Mouse (Mus musculus): ENCODE measurements around the gene Avpi1. TPM values are rescaled to one million over a fixed set of nuclear protein-coding genes. Genes with fewer than 3 reads are reported as not detected.
"Not testable (repeated sequence)": the region's sequence is repeated elsewhere in the genome, so short reads cannot be mapped to it uniquely, and the experiment has no call there.

Avpi1 gene
- polyA plus RNA-seq, 1 experiment from 2014 or later: 44.7 TPM

- peak; percentile 98 for ATAC-seq (ENCODE audit: insufficient read depth, low FRiP score, low read depth)
- under 1% methylated on average over 55 of the region's 55 CpGs for WGBS
- H3K4me2 ChIP-seq: peak within 1 kb of the TSS; percentile 76
These were observed 38.9 kb downstream of the Avpi1 start, which contains the start of gene Pi4k2a for GRCm38 (mm10) chr19:42089748-42090595. TSS of gene Pi4k2a (plus strand) at chr19:42090470.

DNA sequence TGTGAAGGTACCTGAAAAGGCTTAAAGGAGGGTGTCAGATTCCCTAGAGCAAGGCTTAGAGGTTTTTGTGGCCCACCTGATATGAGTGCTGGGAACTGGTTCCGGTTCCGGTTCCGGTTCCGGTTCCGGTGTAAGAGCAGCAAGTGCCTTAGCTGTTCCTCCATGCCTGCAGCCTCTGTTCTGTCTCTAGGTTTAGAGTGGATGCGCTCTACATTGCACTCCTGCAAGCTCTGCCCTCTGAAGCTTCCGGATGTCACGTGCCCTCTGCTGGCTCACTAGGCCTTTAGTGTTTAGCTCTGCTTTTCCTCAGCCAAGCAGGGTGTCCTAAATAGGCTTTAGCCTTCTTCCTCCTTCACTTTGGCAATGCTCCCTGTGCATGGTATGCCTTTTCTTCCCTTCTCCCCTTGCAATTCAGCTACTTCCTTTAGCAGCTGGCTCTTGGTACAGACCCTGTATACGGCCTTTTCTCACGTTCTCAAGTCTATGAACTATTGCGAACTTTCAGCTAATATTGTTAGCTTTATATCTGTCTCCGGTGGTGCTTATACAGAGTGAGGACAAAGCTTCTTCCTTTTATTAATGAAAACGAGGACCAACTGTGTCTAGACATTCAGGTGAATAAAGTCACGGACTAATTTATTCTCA is 39.6 kb downstream of the Avpi1 start:
- H3K9me3 ChIP-seq: no peaks in the 10 kb centered on the region
- H3K4me1 ChIP-seq: peaks cover 21% of the 10 kb centered on the region
- 21% methylated on average over 14 of the region's 14 CpGs for WGBS
- peaks cover 6% of the 10 kb centered on the region; the same call in 1 of the 2 replicates for H3K36me3 ChIP-seq
- peak overlapping the region; percentile 73; the same call in 1 of the 2 replicates for H3K4me3 ChIP-seq (replicated peaks)
- no peak for ATAC-seq (ENCODE audit: insufficient read depth, low FRiP score, low read depth)
- peak overlapping the region; percentile 76 for H3K4me2 ChIP-seq
- peak overlapping the region; percentile 87 for H3K27ac ChIP-seq
- no peaks in the 10 kb centered on the region for H3K27me3 ChIP-seq (replicated peaks)
- no peak overlapping the region for H3K9ac ChIP-seq

More at GRCm38 (mm10) chr19:42089748-42090595, 38.9 kb downstream of the Avpi1 start, which contains the start of gene Pi4k2a:
- Histone ChIP-seq H3K27me3 (replicated peaks) (no peaks in the 10 kb centered on the region), H3K9ac (peak within 1 kb of the TSS; percentile 54), H3K27ac (peak within 1 kb of the TSS; percentile 92), H3K36me3 (peaks cover 6% of the 10 kb centered on the region; the same call in 1 of the 2 replicates), H3K9me3 (no peaks in the 10 kb centered on the region), H3K4me1 (peaks cover 21% of the 10 kb centered on the region), H3K4me3 (replicated peaks) (peak within 1 kb of the TSS; percentile 73)

DNA sequence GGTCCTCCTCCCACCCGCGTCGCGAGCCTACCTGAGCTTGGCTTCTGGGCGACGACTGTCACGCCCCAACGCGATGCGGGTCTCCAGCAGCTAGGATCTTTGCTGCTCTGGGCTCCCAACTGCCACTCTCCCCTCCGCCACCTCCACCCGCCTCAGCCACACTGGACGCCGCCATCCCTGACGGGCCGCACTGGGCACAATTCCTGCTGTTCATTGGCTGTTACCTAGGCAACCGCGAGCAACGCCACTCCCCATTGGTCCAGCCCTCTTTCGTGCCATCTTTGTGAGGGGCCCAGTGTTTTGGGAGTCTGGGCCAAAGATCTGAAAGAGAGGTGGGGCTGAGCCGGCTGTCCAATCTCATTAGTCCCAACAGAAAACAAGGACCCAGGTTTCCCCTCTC is 42.7 kb downstream of the Avpi1 start, which contains the start of gene Morn4:
TSS of gene Morn4 (minus strand) at position 192 of the 400 bp plus-strand sequence.
- peak within 1 kb of the TSS; percentile 46 for H3K9ac ChIP-seq
- H3K36me3 ChIP-seq: no peaks in the 10 kb centered on the region
- H3K4me3 ChIP-seq (replicated peaks): peak within 1 kb of the TSS; percentile 70
- H3K9me3 ChIP-seq: no peaks in the 10 kb centered on the region
- under 1% methylated on average over 21 of the region's 21 CpGs for WGBS
- H3K4me2 ChIP-seq: peak within 1 kb of the TSS; percentile 92
- ATAC-seq (ENCODE audit: insufficient read depth, low FRiP score, low read depth): peak; percentile 49
- H3K4me1 ChIP-seq: peaks cover 16% of the 10 kb centered on the region
- no peak within 1 kb of the TSS for H3K27ac ChIP-seq
- H3K27me3 ChIP-seq (replicated peaks): no peaks in the 10 kb centered on the region

DNA sequence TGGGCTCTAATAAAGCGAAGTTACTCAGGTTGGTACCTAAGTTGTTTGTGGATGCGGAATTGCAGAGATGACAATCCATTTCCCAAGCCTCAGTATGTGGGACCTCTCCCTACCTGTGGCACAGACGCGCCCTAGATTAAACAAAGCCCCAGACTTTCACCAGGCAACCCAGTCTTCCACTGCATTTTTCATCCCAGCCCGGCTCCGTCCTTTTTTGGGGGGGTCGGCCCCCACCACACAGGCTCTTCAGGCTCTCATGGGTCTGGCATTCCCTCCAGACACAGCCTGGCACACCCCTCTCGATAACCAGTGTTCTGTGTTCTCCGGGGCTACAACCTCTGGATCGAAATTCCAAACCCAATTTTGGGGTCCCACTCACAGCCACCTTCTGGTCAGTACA is 43.2 kb downstream of the Avpi1 start:
- WGBS: 10% methylated on average over 10 of the region's 10 CpGs
- no peaks in the 10 kb centered on the region for H3K36me3 ChIP-seq
- H3K4me1 ChIP-seq: peaks cover 11% of the 10 kb centered on the region; the same call in 1 of the 2 replicates
- ATAC-seq (ENCODE audit: insufficient read depth, low FRiP score, low read depth): no peak
- no peak overlapping the region for H3K27ac ChIP-seq
- H3K9ac ChIP-seq: peak overlapping the region; percentile 46
- peak overlapping the region; percentile 70 for H3K4me3 ChIP-seq (replicated peaks)
- peak overlapping the region; percentile 92 for H3K4me2 ChIP-seq
- no peaks in the 10 kb centered on the region for H3K9me3 ChIP-seq
- H3K27me3 ChIP-seq (replicated peaks): no peaks in the 10 kb centered on the region

GRCm38 (mm10) chr19:42081613-42082012 is 47.2 kb downstream of the Avpi1 start:
- not testable (repeated sequence) for H3K36me3 ChIP-seq; ATAC-seq (ENCODE audit: insufficient read depth, low FRiP score, low read depth); H3K27me3 ChIP-seq (replicated peaks); H3K9me3 ChIP-seq; H3K4me1 ChIP-seq; H3K4me3 ChIP-seq (replicated peaks); H3K9ac ChIP-seq; H3K4me2 ChIP-seq; H3K27ac ChIP-seq
- WGBS: 94% methylated on average over 5 of the region's 5 CpGs

DNA sequence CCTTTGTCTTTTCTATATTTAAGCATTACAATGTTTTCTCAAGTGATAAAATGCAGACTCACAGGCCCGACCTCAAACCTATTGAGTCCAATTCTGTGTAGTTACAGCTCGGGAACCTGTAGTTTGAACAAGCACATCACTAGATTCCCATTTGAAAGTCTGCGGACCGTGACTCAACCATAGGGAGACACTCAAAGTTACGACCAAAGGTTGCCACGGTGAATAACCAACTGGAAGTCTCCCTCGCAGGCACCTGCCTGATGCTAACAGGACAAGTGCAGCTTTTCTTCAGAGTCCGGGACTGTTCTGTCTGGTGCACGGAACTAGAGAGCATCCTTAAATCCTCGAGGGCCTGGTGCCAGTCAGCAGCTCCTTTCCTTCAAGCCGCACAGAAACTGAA is 48.4 kb downstream of the Avpi1 start:
- no peaks in the 10 kb centered on the region for H3K27me3 ChIP-seq (replicated peaks)
- H3K9me3 ChIP-seq: no peaks in the 10 kb centered on the region
- H3K36me3 ChIP-seq: no peaks in the 10 kb centered on the region
- no peak for ATAC-seq (ENCODE audit: insufficient read depth, low FRiP score, low read depth)
- peaks cover under 1% of the 10 kb centered on the region; the same call in 1 of the 2 replicates for H3K4me1 ChIP-seq
- WGBS: 85% methylated on average over 11 of the region's 11 CpGs
- H3K9ac ChIP-seq: no peak overlapping the region
- H3K4me2 ChIP-seq: no peak overlapping the region
- no peak overlapping the region for H3K27ac ChIP-seq
- H3K4me3 ChIP-seq (replicated peaks): no peak overlapping the region

DNA sequence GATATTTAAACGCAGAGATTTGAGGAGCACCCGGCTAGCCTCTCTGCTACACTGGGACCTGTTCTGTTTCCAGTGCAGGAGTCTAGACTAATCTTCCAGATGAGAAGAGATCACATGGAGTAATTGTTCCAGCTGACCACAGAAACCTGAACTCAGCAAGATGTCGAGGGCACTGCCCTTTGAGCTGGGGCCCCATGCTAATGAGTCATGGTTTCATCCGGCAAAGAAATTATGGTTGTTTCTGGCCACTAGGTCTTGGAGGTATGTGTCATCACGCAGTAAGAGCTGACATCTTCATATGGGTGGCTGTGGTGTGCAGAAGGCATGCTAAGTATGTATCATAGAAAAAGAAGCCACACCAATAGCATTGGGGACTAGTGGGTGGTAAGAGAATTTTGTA is 48.9 kb downstream of the Avpi1 start:
- no peaks in the 10 kb centered on the region for H3K27me3 ChIP-seq (replicated peaks)
- no peaks in the 10 kb centered on the region for H3K4me1 ChIP-seq
- no peak overlapping the region for H3K4me3 ChIP-seq (replicated peaks)
- 72% methylated on average over 5 of the region's 5 CpGs for WGBS
- H3K9ac ChIP-seq: no peak overlapping the region
- H3K4me2 ChIP-seq: no peak overlapping the region
- no peaks in the 10 kb centered on the region for H3K36me3 ChIP-seq
- no peaks in the 10 kb centered on the region for H3K9me3 ChIP-seq
- ATAC-seq (ENCODE audit: insufficient read depth, low FRiP score, low read depth): no peak
- no peak overlapping the region for H3K27ac ChIP-seq

GRCm38 (mm10) chr19:42079006-42079405 is 49.9 kb downstream of the Avpi1 start:
- ATAC-seq (ENCODE audit: insufficient read depth, low FRiP score, low read depth): no peak
- WGBS: 94% methylated on average over 12 of the region's 12 CpGs
- no peaks in the 10 kb centered on the region for H3K36me3 ChIP-seq
- no peak overlapping the region for H3K4me2 ChIP-seq
- H3K9me3 ChIP-seq: no peaks in the 10 kb centered on the region
- no peak overlapping the region for H3K4me3 ChIP-seq (replicated peaks)
- H3K27ac ChIP-seq: no peak overlapping the region
- no peaks in the 10 kb centered on the region for H3K4me1 ChIP-seq
- no peak overlapping the region for H3K9ac ChIP-seq
- H3K27me3 ChIP-seq (replicated peaks): no peaks in the 10 kb centered on the region

DNA sequence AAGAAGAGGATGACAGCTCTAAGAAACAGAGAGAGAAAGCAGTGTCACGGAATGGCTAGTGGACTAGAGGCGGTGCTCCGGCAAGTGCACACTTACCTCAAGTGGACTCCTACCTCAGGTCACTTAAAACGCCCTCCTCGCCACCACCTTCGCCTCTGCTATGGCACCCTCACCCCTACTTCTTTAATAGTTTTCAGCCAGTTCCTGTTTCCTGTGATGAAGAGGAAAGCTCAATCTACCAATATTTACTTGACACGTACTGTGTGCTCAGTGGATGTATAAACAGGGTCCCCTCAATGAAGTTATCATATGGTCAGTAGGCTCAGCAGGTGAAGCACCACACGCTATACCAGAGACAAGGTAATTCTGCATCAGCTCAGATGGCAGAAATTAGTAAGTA is 50.3 kb downstream of the Avpi1 start:
- 92% methylated on average over 8 of the region's 8 CpGs for WGBS
- H3K4me3 ChIP-seq (replicated peaks): no peak overlapping the region
- no peak overlapping the region for H3K27ac ChIP-seq
- no peaks in the 10 kb centered on the region for H3K27me3 ChIP-seq (replicated peaks)
- no peak overlapping the region for H3K9ac ChIP-seq
- H3K9me3 ChIP-seq: no peaks in the 10 kb centered on the region
- no peaks in the 10 kb centered on the region for H3K4me1 ChIP-seq
- ATAC-seq (ENCODE audit: insufficient read depth, low FRiP score, low read depth): no peak
- no peaks in the 10 kb centered on the region for H3K36me3 ChIP-seq
- H3K4me2 ChIP-seq: no peak overlapping the region

DNA sequence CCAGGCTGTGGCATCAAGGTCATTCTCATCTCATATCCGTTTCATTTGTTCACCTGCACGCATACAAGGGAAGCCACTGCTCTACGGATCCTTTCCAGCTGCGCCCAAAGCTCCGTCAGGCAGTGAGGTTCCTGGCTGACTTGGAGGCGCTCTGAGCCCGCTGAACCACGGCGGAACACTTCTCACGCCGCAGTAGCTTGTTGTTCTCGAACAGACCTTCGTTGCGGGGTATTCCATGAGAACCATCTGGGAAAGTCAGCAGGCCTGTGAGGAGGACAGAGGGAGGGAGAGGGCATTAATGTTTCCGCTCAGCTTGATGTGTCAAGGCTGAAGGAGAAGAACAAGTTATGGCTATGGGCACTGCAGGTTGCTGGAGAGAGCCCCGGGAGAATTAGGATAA is 52.9 kb downstream of the Avpi1 start:
- H3K9ac ChIP-seq: no peak overlapping the region
- H3K9me3 ChIP-seq: no peaks in the 10 kb centered on the region
- ATAC-seq (ENCODE audit: insufficient read depth, low FRiP score, low read depth): no peak
- no peaks in the 10 kb centered on the region for H3K27me3 ChIP-seq (replicated peaks)
- no peak overlapping the region for H3K4me3 ChIP-seq (replicated peaks)
- 91% methylated on average over 16 of the region's 16 CpGs for WGBS
- H3K36me3 ChIP-seq: no peaks in the 10 kb centered on the region
- no peak overlapping the region for H3K27ac ChIP-seq
- H3K4me1 ChIP-seq: no peaks in the 10 kb centered on the region
- no peak overlapping the region for H3K4me2 ChIP-seq

- no peak for ATAC-seq (ENCODE audit: insufficient read depth, low FRiP score, low read depth)
- no peak overlapping the region for H3K4me2 ChIP-seq
- H3K9me3 ChIP-seq: no peaks in the 10 kb centered on the region
- no peak overlapping the region for H3K9ac ChIP-seq
- 79% methylated on average over 2 of the region's 2 CpGs for WGBS
- H3K36me3 ChIP-seq: no peaks in the 10 kb centered on the region
- no peaks in the 10 kb centered on the region for H3K27me3 ChIP-seq (replicated peaks)
- H3K4me3 ChIP-seq (replicated peaks): no peak overlapping the region
- H3K4me1 ChIP-seq: no peaks in the 10 kb centered on the region
- H3K27ac ChIP-seq: no peak overlapping the region
These were observed 53.8 kb downstream of the Avpi1 start for GRCm38 (mm10) chr19:42075051-42075450.

All from stomach, embryonic 15.5 days (tissue).